Mouse (Mus musculus) megakaryocyte, embryonic 14.5 days (primary cell): ENCODE measurements around the gene Dph1.

Experiments
- FLI1 ChIP-seq: IDR thresholded peaks from 2 replicates; pipeline ENCODE4 v1.6.1; 2012; ENCODE audit warnings: low read length, inconsistent platforms, mixed read lengths
- GATA1 ChIP-seq: IDR thresholded peaks from 3 replicates; pipeline ENCODE4 v1.6.1; 2012; ENCODE audit warnings: mixed read lengths, low read length, inconsistent platforms, borderline replicate concordance

DNA sequence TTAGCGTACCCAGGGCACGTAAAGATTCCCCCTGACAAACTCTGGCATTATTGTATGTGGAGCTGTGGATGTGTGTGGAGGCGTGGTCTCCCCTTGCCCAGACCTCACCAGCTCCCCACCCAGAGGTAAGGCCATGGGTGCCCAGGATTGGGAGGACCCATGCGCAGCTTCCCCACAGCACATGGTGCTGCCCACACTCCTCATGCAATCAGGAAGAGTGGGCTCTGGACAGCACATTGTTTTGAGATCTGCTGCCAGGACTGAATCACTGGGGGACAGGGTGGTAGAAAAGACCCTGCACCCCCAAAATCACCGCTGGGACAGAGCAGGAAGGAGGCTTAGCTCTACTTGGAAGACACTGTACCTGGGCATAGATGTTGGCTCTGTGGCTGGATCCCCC lies 6.5 kb downstream of the Dph1 start:
- TF ChIP-seq FLI1 (no peak), GATA1 (no peak)
